Mouse (Mus musculus): ENCODE measurements at regions not wholly inside any gene's neighbourhood (a gene's known extent, or its start where the extent isn't known, plus 50 kb on each side); places are given as distances from the start of the nearest gene placed in this dataset.
A peak's percentile ranks its signal among the peaks of the same experiment; 100 is the strongest.

- DNase-seq (ENCODE audit: low spot score): no peak
Observed at GRCm38 (mm10) chr9:100404426-100404825, 82.2 kb downstream of the Il20rb start.

GRCm38 (mm10) chr9:100400366-100400765, 86.2 kb downstream of the Il20rb start:
- no peak for DNase-seq (ENCODE audit: low spot score)

GRCm38 (mm10) chr9:100396340-100396910, 90.2 kb downstream of the Il20rb start:
- DNase-seq (ENCODE audit: low spot score): no peak

- peak; percentile 54 for DNase-seq (ENCODE audit: low spot score)
Observed at GRCm38 (mm10) chr9:100395711-100396110, 90.9 kb downstream of the Il20rb start.

GRCm38 (mm10) chr9:100394632-100395031, 92.0 kb downstream of the Il20rb start:
- no peak for DNase-seq (ENCODE audit: low spot score)

- no peak for DNase-seq (ENCODE audit: low spot score)
Observed at GRCm38 (mm10) chr9:100394166-100394565, 92.4 kb downstream of the Il20rb start.

GRCm38 (mm10) chr9:100392262-100392661, 94.3 kb downstream of the Il20rb start:
- DNase-seq (ENCODE audit: low spot score): no peak

- no peak for DNase-seq (ENCODE audit: low spot score)
Observed at GRCm38 (mm10) chr9:100391566-100392213, 94.9 kb downstream of the Il20rb start.

GRCm38 (mm10) chr9:100388393-100388792, 98.2 kb downstream of the Il20rb start:
- DNase-seq (ENCODE audit: low spot score): no peak

- DNase-seq (ENCODE audit: low spot score): no peak
Observed at GRCm38 (mm10) chr9:100387171-100387685, 99.4 kb downstream of the Il20rb start.

GRCm38 (mm10) chr9:100382492-100382891, 104.1 kb downstream of the Il20rb start:
- DNase-seq (ENCODE audit: low spot score): no peak

- no peak for DNase-seq (ENCODE audit: low spot score)
Observed at GRCm38 (mm10) chr9:100369921-100370320, 116.7 kb downstream of the Il20rb start.

GRCm38 (mm10) chr9:100366816-100367215, 119.8 kb downstream of the Il20rb start:
- DNase-seq (ENCODE audit: low spot score): no peak

GRCm38 (mm10) chr9:100359934-100360716, 126.5 kb downstream of the Il20rb start:
- no peak for DNase-seq (ENCODE audit: low spot score)

GRCm38 (mm10) chr9:100357553-100357952, 129.0 kb downstream of the Il20rb start:
- no peak for DNase-seq (ENCODE audit: low spot score)

- no peak for DNase-seq (ENCODE audit: low spot score)
Observed at GRCm38 (mm10) chr9:100340796-100341195, 145.8 kb downstream of the Il20rb start.

GRCm38 (mm10) chr9:100307765-100308164, 178.8 kb downstream of the Il20rb start:
- no peak for DNase-seq (ENCODE audit: low spot score)

GRCm38 (mm10) chr9:100307364-100307763, 179.2 kb downstream of the Il20rb start:
- DNase-seq (ENCODE audit: low spot score): no peak

- DNase-seq (ENCODE audit: low spot score): no peak
Observed at GRCm38 (mm10) chr9:100303762-100304161, 182.8 kb downstream of the Il20rb start.

- DNase-seq (ENCODE audit: low spot score): no peak
Observed at GRCm38 (mm10) chr9:100301613-100302012, 185.0 kb downstream of the Il20rb start.

GRCm38 (mm10) chr9:100277361-100277760, 209.2 kb downstream of the Il20rb start:
- DNase-seq (ENCODE audit: low spot score): no peak

- DNase-seq (ENCODE audit: low spot score): no peak
Observed at GRCm38 (mm10) chr9:100266528-100267387, 219.8 kb downstream of the Il20rb start.
